Mouse (Mus musculus) C2C12 (cell line): ENCODE measurements around the gene Cep70.

Experiments used
- CEBPB ChIP-seq: IDR thresholded peaks from one replicate; pipeline ENCODE4 v1.6.1; 2011; ENCODE audit warnings: low read depth, mild to moderate bottlenecking, control low read depth, moderate library complexity
- CTCF ChIP-seq: IDR thresholded peaks from one replicate; pipeline ENCODE4 v1.5.1; 2011; ENCODE audit not compliant: control insufficient read depth, insufficient read depth, insufficient read length
- MAX ChIP-seq: IDR thresholded peaks from one replicate; pipeline ENCODE4 v1.6.1; 2011; ENCODE audit warnings: mild to moderate bottlenecking, control low read depth
- MYOG ChIP-seq: IDR thresholded peaks from one replicate; pipeline ENCODE4 v1.6.1; 2011; ENCODE audit not compliant: control insufficient read depth, insufficient read length; ENCODE audit errors: extremely low read depth

GRCm38 (mm10) chr9:99253861-99254260, 10.7 kb downstream of the Cep70 start:
- TF ChIP-seq MAX (no peak), MYOG (no peak), CTCF (no peak), CEBPB (no peak)
